Mouse (Mus musculus): ENCODE measurements around the gene Ppm1l. TPM values are rescaled to one million over a fixed set of nuclear protein-coding genes. Genes with fewer than 3 reads are reported as not detected.

Gene Ppm1l
- 20.9 and 23.8 TPM in 2 replicates for polyA plus RNA-seq (2015; fragmentation: Nextera tagmentation; extraction: Ambion mirVana)

DNA sequence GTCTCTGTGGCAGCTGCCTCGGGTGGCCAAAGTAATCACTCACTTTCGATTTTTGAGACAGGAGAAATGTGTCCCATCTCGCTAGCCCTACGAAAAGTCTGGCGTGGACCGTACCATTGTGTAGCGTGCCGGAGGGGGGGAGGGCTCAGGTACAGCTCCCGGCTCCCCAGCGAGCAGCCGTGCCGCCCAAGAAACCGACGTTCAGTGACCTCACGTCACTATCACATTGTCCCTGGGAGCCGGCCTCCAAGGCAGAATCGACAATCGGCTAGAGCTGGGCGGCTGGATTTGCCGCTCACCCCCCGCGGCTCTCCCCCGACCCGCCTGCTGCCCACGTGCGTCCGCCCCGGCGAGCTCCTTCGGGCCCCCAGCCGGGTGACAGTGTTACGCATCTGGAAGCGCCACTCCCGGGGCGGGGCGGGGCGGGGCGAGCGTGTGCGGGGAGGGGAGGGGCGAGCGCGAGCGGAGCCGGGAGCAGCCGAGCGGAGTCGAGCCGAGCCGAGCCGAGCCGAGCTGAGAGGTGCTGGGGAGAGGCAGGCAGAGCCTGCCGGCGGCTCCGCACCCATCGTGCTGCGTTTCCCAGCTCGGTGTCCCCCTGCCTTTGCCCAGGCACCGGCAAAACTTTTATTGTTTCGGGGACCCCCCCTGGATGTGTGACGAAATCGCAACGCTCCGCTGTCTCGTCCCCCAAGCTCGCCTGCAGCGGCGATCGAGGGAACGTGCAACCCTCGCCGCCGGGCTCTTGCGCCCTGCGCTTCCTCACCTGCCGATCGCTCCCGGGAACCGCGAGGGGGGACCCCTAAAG, at the start of gene Ppm1l:
Ppm1l (plus strand) TSS at position 471 of the 805 bp plus-strand sequence.
- Histone ChIP-seq H3K27me3 (no peaks in the 10 kb centered on the region), H3K4me1 (replicated peaks) (peaks cover 43% of the 10 kb centered on the region), H3K4me3 (replicated peaks) (peak within 1 kb of the TSS; percentile 82), H3K4me2 (replicated peaks) (peak within 1 kb of the TSS; percentile 84), H3K9me3 (no peaks in the 10 kb centered on the region), H3K36me3 (no peaks in the 10 kb centered on the region), H3K9ac (replicated peaks) (peak within 1 kb of the TSS; percentile 93), H3K27ac (peak within 1 kb of the TSS; percentile 92)
- WGBS: under 1% methylated on average over 64 of the region's 80 CpGs
- ATAC-seq: peak; percentile 99

DNA sequence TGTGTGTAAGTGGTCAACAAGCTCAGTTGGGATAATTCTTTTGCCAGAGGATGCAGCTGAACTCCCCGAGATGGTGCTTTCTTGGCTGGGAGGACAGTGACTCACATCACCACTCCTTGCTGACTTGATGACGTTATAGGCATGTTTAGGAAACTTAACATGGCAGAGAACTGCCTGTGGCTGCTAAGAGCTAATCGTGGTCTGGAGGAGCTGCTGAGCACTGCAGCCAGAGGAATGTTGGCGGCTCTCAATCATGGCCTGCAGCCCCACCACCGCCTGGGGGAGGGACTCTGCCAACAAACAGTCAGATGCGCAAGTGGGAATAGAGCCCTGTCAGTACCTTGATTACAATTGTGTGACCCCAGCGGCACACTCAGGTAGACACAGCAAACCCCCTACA, 44.8 kb upstream of the Ppm1l start:
- 77% methylated on average over 7 of the region's 7 CpGs for WGBS

DNA sequence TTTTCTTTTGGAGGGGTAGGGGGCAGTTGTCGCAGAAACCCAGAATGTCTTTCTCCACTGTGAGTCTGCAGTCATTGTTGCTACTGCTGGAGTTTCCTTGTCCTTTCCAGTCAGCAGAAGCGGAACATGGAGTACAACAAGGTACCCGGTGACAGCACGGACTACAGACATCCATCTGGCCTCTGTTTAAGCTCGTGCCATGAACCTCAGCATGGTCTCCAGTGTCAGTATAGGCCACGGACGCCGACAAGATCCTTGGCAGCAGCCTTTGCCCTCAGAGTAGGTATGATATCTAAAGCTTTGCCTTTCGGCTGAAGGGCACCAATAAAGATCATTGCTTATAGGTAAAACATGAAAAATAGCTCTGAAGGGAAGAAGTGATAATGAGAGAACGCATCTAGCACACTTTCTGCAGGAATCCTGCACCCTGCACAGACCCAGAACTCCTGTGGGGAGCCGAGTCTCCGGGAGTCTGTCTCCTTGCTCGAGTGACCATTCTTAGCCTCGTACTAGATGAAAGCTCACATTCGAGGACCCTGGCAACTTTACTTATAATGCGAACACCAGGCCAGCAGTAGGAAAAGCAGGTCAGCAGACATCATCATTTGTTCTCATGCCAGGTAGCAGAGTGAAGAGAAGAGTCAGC, 42.5 kb upstream of the Ppm1l start:
- H3K9me3 ChIP-seq: no peaks in the 10 kb centered on the region
- H3K36me3 ChIP-seq: no peaks in the 10 kb centered on the region
- H3K4me2 ChIP-seq (replicated peaks): no peak overlapping the region; the same call in 1 of the 2 replicates
- 81% methylated on average over 16 of the region's 16 CpGs for WGBS
- H3K4me1 ChIP-seq (replicated peaks): peaks cover 10% of the 10 kb centered on the region
- peak; percentile 66 for ATAC-seq
- H3K27ac ChIP-seq: peak overlapping the region; percentile 32
- no peak overlapping the region for H3K9ac ChIP-seq (replicated peaks)
- H3K4me3 ChIP-seq (replicated peaks): no peak overlapping the region
- H3K27me3 ChIP-seq: no peaks in the 10 kb centered on the region

More for the DNA sequence above, 44.8 kb upstream of the Ppm1l start:
- Histone ChIP-seq H3K4me2 (replicated peaks) (no peak overlapping the region), H3K4me1 (replicated peaks) (peaks cover 10% of the 10 kb centered on the region), H3K9me3 (no peaks in the 10 kb centered on the region), H3K36me3 (no peaks in the 10 kb centered on the region), H3K27me3 (no peaks in the 10 kb centered on the region), H3K9ac (replicated peaks) (no peak overlapping the region), H3K4me3 (replicated peaks) (no peak overlapping the region), H3K27ac (no peak overlapping the region)
- no peak for ATAC-seq

DNA sequence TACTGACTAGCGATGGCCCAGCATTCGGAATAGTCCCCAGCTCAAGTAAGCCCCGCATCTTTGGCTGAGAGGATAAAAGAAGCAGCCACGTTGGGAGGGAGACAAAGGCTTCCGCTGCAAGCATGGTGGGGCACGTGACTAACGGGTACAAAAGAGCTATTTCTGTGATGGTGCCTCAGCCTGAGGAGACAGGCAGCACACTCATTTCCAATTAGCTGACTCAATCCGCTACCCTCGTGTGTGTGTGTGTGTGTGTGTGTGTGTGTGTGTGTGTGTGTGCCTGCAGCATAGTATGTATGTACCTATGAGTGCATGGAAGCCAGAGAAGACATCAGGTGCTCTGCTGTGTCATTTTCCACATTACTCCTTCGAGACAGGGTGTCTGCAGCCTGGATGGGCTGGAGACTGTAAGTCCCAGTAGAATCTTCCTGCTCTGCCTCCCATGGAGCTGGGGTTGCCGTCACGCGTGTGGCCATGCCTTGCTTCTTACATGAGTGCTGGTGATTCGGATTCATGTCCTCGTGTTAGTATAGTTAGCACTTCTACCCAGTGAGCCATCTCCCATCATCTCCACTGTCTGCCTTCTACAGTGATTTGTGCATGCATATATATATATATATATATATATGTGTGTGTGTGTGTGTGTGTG, 41.9 kb upstream of the Ppm1l start:
- H3K9ac ChIP-seq (replicated peaks): no peak overlapping the region
- H3K4me2 ChIP-seq (replicated peaks): no peak overlapping the region; the same call in 1 of the 2 replicates
- no peak overlapping the region for H3K4me3 ChIP-seq (replicated peaks)
- 45% methylated on average over 15 of the region's 15 CpGs for WGBS
- H3K27ac ChIP-seq: peak overlapping the region; percentile 32
- no peaks in the 10 kb centered on the region for H3K27me3 ChIP-seq
- H3K4me1 ChIP-seq (replicated peaks): peaks cover 10% of the 10 kb centered on the region
- ATAC-seq: peak; percentile 94
- no peaks in the 10 kb centered on the region for H3K9me3 ChIP-seq
- no peaks in the 10 kb centered on the region for H3K36me3 ChIP-seq

DNA sequence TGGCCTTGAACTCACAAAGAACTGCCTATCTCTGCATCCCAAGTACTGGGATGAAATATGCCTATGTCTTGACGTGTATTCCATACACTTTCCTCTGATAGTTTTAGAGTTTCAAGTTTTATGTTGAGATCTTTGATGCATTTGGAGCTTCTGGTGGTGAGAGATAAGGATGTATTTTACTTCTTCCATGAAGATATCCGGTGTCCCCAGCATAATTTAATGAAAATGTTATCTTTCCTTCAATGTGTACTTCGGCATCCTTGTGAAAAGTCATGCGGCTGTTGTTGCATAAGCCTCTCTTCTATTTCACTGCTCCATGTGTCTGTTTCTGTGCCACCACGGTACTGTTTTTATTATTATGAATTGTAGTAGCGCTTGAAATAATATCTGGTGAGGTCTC, 38.0 kb upstream of the Ppm1l start:
- Histone ChIP-seq H3K9me3 (no peaks in the 10 kb centered on the region), H3K4me2 (replicated peaks) (no peak overlapping the region), H3K27ac (no peak overlapping the region), H3K9ac (replicated peaks) (no peak overlapping the region), H3K36me3 (no peaks in the 10 kb centered on the region), H3K4me1 (replicated peaks) (peaks cover 13% of the 10 kb centered on the region), H3K27me3 (no peaks in the 10 kb centered on the region), H3K4me3 (replicated peaks) (no peak overlapping the region)
- ATAC-seq: no peak
- 88% methylated on average over 6 of the region's 6 CpGs for WGBS

DNA sequence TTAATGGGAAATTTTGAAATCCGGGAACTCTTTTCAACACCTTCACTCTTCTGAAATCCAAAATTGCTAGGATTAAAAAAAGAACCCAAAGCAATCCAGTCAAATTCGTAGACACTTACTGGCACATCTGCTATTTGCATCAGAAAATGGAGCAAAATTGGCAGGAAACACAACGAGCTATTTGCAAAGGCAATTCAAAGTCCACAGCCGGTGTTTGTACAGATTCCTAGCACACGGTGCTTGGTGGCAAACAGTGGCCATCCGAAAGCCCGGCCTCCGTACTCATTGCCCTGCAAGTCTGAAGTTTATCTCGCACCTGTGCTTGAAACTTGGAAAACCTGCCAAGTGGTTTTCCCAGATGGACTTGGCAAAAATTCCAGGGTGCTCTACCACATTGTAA, 34.3 kb upstream of the Ppm1l start:
- no peak overlapping the region for H3K27ac ChIP-seq
- 0 out of 2 replicates have a peak, but pooled peaks cover 2% of the 10 kb centered on the region for H3K4me1 ChIP-seq (replicated peaks)
- H3K9ac ChIP-seq (replicated peaks): no peak overlapping the region
- no peak for ATAC-seq
- no peaks in the 10 kb centered on the region for H3K36me3 ChIP-seq
- H3K9me3 ChIP-seq: no peaks in the 10 kb centered on the region
- 81% methylated on average over 9 of the region's 9 CpGs for WGBS
- H3K4me2 ChIP-seq (replicated peaks): no peak overlapping the region
- H3K27me3 ChIP-seq: no peaks in the 10 kb centered on the region
- H3K4me3 ChIP-seq (replicated peaks): no peak overlapping the region

DNA sequence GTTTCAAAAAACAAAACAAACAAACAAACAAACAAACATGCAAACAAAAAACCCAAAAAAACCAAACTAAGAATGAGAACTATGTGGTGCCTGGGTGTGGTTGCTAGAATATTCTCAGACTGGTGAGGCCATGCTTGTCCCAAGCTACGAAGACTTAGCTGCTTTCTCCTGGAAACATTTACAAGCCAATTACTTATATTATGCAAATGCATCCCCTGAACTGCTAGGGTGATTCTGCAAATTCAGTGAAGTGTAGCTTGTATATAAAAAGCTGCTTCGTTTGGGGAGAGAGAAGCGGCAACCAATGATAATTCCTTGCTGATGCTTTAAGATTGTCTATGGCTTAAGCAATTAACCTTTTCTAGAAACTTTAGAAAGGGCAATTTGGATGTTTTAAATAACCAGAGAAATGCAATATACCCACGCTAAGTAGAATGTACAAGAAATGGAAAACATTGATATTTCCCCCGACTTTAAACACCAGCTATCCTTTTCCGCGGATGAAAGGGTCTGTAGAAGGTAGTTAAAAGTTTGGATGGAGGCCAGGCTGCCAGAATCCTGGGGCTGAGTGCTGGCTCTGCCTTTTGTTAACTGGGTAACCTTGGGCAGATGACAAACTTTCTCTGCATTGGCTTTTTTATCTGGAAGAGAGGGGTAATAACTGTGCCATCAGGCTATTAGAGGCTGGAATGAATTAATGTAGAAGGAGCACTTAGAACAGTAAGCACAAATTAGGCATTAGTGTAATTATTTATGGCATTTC, 33.4 kb upstream of the Ppm1l start:
- Histone ChIP-seq H3K9me3 (no peaks in the 10 kb centered on the region), H3K36me3 (no peaks in the 10 kb centered on the region), H3K9ac (replicated peaks) (no peak overlapping the region), H3K4me1 (replicated peaks) (0 out of 2 replicates have a peak, but pooled peaks cover 2% of the 10 kb centered on the region), H3K27me3 (no peaks in the 10 kb centered on the region), H3K27ac (no peak overlapping the region), H3K4me2 (replicated peaks) (no peak overlapping the region), H3K4me3 (replicated peaks) (no peak overlapping the region)
- 63% methylated on average over 7 of the region's 7 CpGs for WGBS
- ATAC-seq: no peak

DNA sequence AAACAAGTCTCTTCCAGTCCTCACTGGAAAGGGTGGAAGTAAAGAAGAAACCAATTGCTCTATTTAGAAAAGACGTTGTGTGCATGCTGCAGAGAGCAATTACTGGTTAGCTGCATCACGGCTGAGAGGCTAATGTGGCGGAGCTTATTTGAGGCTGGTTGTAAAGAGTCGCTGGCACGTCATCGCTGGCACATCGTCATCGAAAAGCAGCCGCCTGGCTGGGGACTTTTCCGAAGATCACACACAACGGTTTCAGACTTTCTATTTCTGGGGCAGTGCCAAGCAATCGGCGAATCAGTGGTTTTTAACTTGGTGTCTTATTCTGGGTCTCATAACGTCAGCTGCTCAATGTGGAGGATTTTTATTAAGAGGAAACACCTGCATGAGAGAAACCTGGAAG, 26.8 kb upstream of the Ppm1l start:
- Histone ChIP-seq H3K9me3 (no peaks in the 10 kb centered on the region), H3K36me3 (no peaks in the 10 kb centered on the region), H3K9ac (replicated peaks) (no peak overlapping the region), H3K4me1 (replicated peaks) (peaks cover 3% of the 10 kb centered on the region; the same call in 1 of the 2 replicates), H3K27ac (no peak overlapping the region), H3K27me3 (no peaks in the 10 kb centered on the region), H3K4me2 (replicated peaks) (no peak overlapping the region), H3K4me3 (replicated peaks) (no peak overlapping the region)
- 0 out of 2 replicates have a peak, but pooled peaks have one; percentile 14 for ATAC-seq
- 76% methylated on average over 14 of the region's 14 CpGs for WGBS

DNA sequence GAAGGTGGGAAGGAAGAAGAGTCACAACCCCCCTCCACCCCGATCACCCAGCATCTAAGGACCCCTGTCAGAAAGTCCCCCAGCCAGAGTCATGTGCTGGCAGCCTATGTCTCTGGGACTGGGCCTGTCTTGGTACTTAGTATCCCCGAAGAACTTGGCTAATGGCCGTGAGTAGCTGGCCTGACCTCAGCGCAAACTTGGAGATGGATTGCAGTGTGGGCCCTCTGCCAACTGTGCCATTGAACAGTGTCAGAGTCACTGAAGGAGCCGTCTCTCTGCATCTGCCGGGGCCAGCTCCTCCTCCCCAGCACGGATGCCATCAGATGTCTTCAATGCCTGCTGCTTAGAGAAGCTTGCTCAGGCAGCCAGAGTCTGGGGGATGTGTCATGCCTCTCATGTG, 26.4 kb upstream of the Ppm1l start:
- Histone ChIP-seq H3K4me3 (replicated peaks) (no peak overlapping the region), H3K27me3 (no peaks in the 10 kb centered on the region), H3K36me3 (no peaks in the 10 kb centered on the region), H3K9ac (replicated peaks) (no peak overlapping the region), H3K4me2 (replicated peaks) (no peak overlapping the region), H3K4me1 (replicated peaks) (peaks cover 3% of the 10 kb centered on the region; the same call in 1 of the 2 replicates), H3K9me3 (no peaks in the 10 kb centered on the region), H3K27ac (no peak overlapping the region)
- ATAC-seq: peak; percentile 78
- 70% methylated on average over 7 of the region's 7 CpGs for WGBS

DNA sequence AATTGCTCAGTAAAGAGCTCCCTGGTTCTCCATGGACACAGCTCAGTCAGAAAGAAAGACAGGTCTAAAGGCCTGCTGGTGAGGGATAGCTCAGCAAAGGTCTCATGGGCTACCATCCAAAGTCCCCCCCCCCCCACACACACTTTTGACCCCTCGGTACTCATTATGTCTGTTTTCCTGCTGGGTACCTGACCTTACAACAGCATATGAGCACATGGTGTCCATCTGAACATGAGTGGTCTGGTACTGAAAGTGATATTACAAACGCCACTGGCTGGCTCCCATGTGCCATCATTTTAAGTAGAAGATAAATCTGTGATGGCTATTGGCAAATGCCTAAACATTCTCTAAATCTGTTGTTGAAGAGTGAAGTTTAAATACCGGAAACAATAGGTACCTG, 25.8 kb upstream of the Ppm1l start:
- no peak overlapping the region for H3K4me2 ChIP-seq (replicated peaks)
- H3K4me3 ChIP-seq (replicated peaks): no peak overlapping the region
- no peaks in the 10 kb centered on the region for H3K9me3 ChIP-seq
- no peak overlapping the region for H3K9ac ChIP-seq (replicated peaks)
- peaks cover 3% of the 10 kb centered on the region; the same call in 1 of the 2 replicates for H3K4me1 ChIP-seq (replicated peaks)
- H3K27me3 ChIP-seq: no peaks in the 10 kb centered on the region
- no peaks in the 10 kb centered on the region for H3K36me3 ChIP-seq
- peak; percentile 50; the same call in 1 of the 2 replicates for ATAC-seq
- no peak overlapping the region for H3K27ac ChIP-seq
- WGBS: 88% methylated on average over 3 of the region's 3 CpGs

DNA sequence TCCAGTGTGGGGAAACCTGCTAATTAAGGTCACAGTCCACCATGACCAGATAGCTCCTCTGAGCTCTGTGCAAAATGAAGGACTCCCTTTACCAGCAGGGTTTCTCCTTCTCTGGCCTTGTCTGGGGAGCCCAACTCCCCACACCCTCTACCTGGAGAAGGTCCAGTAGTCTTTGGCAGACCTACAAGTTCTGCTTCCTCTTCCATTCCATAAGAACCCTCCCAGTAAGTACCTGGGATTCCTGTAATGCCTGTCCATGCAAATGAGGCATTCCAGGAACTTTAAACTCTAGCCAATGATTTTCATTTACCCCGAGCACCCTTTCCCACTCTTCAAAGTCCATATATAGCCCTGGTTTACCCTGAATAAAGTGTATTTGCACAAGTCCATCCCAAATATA, 24.0 kb upstream of the Ppm1l start:
- Histone ChIP-seq H3K36me3 (no peaks in the 10 kb centered on the region), H3K27me3 (no peaks in the 10 kb centered on the region), H3K9me3 (no peaks in the 10 kb centered on the region), H3K4me1 (replicated peaks) (peaks cover 3% of the 10 kb centered on the region; the same call in 1 of the 2 replicates), H3K4me3 (replicated peaks) (no peak overlapping the region), H3K4me2 (replicated peaks) (no peak overlapping the region), H3K9ac (replicated peaks) (no peak overlapping the region), H3K27ac (no peak overlapping the region)
- WGBS: 88% methylated on average over 1 of the region's 1 CpGs
- no peak for ATAC-seq

Data from midbrain, embryonic 13.5 days (tissue).